Mouse (Mus musculus) cerebellum, adult 18-20 months (tissue): ENCODE measurements at regions not wholly inside any gene's neighbourhood (a gene's known extent, or its start where the extent isn't known, plus 50 kb on each side); places are given as distances from the start of the nearest gene placed in this dataset.

ENCODE experiments used
- DNase-seq, 2 experiments: peaks; one replicate each; pipeline ENCODE4 v3.0.0; 2021

DNA sequence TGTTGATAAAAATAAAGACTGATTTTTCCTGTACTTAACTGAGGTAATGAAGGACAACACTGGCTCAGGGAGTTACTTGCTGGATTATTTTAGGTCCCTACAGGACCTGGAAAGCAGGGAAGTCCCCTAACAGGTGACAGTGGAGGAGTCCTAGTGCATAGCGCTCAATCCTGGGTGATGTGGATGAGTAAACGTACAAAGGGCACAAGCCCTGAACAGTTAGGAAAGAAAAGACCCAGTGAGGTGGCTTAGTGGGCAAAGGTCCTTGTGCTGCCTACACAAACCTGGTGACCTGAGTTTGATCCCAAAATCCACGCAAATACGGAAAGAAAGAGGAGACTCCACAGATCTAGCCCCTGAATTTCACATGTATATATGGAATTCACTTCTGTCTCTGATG lies 99.1 kb downstream of the Hes1 start:
- DNase-seq = no peak

GRCm38 (mm10) chr16:30165667-30166180 lies 101.5 kb downstream of the Hes1 start:
- DNase-seq = no peak

GRCm38 (mm10) chr16:30171381-30172079 lies 95.8 kb downstream of the Cpn2 start:
- peak; percentile 31 to 49 for DNase-seq

DNA sequence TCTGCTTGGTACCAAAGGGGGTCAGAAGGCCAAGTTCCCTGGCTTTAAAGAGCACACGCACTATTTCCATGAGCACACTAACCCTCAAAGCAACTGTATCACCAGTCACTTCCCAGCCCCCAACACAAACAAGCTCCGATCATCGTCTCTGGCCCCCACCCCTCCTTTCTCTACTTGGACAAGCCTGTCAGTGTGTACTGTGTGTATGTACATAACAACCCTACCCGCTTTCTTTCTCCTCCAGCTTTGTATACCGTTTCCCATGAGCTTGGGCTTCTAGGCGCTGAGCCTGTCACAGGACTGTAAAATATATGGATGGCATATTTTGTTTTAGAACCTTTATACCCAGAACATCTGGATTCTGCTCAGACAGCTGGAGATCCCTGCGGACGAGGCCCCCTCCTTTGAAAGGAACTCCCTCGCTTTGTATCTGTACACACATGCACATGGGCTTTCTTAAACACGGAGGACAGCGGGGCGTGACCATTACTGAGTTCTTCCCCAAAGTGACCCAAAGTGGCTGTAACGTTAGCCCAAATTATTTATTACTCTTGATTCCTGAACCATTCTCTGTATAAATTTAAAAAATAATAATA lies 95.1 kb downstream of the Cpn2 start:
- DNase-seq = no peak

GRCm38 (mm10) chr16:30172798-30173202 lies 94.5 kb downstream of the Cpn2 start:
- DNase-seq = no peak

- no peak for DNase-seq
These were observed 93.1 kb downstream of the Cpn2 start for GRCm38 (mm10) chr16:30173953-30174874.

DNA sequence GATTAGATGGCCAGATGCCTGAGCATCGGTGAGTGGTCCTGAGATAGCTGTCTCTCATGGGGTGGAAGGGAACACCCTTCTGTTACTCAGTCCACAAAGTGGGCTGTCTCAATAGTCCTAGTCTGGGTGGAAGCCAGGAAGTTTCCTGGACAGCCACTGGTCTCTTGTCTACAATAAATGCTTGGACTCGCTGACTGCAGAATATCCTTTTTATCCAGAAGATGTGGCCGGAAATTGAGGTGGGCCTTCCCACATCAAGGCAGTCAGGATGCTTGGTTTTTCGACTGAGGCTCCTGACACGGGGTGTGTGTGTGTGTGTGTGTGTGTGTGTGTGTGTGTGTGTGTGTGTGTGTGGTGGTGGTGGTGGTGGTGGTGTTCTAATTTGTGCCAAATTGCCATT lies 91.0 kb downstream of the Cpn2 start:
- no peak for DNase-seq

DNA sequence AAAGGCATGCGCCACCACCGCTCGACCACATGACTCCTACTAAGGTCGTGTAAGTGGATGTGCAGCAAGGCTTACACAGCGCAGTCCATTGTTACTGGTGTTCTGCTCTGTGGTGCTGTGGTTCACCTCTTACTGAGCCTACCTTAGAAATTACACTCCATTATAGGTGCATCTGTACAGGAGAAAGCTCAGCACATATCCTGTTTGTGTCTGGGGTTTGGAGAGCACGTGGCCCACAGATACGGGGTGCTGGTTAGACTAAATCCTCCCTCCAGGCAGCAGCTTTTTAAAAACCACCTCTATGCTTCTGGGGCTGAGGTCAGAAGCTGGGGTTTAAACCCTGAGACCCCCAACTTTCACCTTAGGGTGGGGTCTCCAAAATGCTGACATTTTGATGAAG lies 89.5 kb downstream of the Cpn2 start:
- DNase-seq = no peak

- no peak for DNase-seq
These were observed 88.7 kb downstream of the Cpn2 start for GRCm38 (mm10) chr16:30178596-30178995.

DNA sequence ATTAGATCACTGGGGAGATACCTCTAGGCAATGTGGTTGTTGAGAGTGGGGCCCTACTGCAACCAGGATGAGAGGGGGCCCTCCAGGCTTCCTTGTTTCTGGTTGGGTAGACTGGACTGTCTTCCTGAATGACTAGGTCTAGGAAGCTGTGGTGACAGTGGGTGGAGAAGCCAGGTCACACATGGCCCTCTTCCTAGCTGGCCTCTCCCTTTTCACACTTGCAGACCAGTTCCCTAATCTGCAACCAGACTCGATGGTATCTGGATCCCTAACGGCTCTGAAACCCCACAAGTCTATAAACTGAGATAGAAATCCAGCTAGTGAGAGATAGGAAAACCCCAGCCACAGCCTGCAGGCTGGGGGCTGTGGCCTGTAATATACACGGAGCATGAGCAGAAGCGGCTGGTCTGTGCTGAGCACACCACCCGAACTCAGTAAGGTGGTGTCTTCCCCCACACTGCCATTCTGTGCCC lies 87.8 kb downstream of the Cpn2 start:
- no peak for DNase-seq

GRCm38 (mm10) chr16:30181116-30181515 lies 86.2 kb downstream of the Cpn2 start:
- DNase-seq = no peak

DNA sequence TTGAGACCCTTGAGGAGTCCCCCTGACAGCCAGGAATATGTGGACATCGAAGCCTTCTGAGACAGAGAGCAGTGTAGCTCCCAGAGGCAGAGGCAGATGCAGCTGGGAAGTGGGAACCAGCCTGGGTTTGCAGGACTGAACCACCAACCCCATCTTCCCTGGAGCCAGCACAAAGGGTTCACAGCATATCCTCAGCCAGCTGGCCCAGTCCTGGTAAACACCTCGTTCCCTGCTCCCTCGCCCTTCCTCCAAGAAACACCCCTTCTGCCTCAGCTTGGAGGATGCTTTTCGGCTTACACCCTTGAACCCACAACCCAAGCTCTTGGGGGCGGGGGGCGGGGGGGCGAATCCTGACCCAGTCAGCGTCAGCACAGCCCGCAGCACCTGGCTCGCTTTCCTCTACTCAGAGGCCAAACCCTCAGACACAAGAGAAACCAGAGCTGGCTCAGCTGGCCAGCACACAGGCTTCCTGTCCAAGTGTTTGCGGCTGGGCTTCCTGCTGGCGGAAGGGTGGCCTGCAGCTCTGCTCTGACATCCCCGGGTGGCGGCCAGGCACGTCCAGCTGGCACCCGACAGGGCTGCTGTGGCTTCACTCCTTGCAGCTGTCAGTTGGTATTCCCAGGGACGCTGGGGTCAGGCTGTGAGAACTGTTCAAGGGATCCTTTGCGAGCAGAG lies 82.6 kb downstream of the Cpn2 start:
- peak in 1 of 2 experiments; percentile 24 for DNase-seq

DNA sequence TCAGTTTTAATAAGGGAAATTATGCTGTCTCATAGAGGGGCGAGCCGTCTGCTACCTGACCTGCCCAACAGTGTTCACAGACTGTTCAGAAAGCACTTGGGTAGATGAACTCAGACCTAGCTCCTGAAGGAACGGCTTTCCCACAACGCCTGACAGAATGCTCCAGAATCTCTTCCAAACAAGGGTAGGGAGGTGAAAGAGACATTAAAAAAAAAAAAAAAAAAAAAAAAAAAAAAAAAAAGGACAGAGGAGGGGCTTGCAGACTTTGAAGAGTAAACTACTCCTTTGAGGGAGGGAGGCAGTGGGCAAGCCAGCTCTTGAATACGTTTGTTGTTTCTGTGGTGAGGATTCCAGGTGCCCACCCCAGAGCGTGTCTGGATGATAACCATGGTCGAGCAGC lies 81.6 kb downstream of the Cpn2 start:
- no peak for DNase-seq

DNA sequence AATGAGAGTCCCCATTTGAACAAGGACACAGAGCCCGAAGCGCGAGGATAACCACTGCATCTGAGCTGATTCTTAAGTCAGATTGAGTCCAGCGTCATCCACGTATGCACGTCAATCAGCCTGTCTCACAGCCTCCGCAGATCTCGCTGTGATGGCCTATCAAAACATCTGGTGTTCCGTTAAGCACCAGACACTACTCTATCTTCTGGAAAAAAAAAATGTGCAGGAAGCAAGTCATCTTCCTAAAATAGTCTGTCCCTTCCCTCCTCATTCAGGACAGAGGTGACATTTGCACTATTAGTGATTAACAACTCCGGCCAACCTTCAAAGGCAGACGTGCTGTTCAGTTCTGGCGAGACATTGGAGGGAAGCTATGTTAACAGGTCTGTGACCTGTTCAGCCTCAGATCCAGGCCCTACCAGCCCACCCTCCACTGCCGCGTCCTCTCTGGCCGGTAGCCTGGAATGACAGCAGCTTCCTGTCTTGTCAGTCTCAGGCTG lies 81.0 kb downstream of the Cpn2 start:
- no peak for DNase-seq

DNA sequence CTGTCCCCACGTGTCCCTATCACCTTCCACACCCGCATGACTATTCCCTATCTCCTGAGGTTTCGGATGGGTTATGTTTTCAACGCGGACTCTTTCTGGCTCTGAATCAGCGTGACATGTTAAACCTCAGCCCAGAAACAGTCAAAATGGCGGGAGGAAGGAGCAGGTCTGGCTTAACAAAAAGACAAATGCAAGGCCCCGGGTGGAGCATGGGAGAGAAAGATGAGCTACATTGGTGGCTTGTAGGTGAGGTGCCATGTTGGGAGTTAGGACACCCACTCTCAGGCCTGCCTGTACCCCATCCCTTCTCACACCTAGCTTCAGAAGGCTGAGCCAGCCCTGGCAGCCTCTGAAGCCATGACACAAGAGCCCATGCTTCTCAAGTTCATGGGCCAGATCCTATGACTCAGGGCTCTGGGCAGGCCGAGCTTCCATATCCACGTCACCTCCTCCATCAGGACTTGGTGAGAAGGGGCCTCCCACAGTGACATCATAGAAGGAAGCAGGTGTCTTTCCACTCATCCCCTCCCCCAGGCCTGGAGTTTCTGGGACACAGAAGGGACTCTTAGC lies 80.5 kb downstream of the Cpn2 start:
- no peak for DNase-seq

DNA sequence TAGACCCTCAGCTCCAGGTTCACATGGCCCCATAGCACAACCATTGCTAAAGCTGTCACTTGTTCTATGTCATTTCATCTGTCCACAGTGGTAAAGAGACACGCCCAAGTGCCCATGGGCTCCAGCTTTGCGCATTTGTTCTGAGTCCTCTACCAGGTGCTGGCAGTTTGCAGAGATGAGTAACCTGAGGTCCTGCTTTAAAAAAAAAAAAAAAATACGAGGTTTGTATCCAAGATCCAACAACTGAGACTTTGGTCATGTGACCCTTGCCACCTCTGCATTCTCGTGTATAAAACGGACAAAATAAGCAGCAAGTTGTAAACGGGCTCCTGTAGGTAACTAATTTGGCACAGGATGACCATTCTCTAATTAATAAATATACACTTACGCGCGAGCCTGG lies 79.9 kb downstream of the Cpn2 start:
- DNase-seq = no peak

DNA sequence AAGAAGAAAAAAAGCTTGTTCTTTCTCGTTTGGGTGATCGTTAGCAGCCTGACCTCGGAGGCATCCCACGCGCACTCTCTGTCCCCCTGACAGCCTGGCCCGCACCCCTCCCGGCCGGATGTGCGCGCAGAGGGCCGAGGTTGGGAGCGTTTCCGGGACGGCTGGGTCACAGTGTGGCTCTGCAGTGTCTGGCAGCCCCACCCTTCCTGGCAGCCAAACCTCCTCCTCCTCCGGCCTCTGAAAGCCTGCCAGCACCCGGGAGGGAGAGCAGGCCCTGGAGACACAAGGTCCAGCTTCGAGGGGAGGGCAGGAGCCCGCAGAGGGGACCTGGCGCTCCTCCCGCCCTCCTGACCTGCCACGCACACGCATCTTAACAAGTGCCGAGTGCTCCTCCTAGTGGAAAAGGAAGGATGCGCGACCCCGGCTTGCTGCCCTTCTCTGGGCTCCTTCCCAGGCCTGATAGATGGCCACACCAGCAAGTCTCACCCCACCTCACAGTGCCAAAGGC lies 79.3 kb downstream of the Cpn2 start:
- DNase-seq = peak; percentile 91

DNA sequence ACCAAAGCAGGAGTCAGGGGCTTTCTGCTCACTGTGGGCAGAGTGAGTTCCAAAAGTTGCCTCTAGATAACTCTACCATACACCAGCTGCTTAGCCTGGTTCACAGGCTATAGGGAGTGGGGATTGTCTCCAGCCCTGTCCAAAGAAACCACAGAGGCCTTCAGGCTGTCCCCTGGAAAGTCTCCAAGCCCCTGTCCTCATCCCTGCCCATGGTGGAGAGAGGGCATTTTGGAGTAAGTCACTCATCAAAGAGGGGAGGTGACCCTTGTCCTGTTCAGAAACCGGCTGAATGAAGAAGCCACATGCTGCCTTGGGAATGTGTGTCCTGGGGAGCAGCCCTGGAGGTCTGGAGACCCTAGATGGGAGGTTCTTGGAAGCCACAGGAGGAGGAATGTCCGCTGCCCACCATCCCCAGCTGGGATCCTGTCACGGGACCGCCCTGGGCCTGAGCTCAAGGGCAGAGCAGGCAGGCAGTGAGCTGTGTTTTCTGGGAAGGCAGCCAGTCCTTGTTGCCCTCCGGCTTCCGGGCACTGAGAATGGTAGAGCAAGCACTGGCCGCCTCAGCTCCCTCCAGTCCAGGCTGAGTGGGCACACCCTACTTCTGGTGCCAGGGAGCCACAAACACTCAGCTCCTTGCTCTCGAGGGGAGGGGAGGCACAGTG lies 78.4 kb downstream of the Cpn2 start:
- peak; percentile 71 to 75 for DNase-seq

GRCm38 (mm10) chr16:30190351-30190750 lies 76.9 kb downstream of the Cpn2 start:
- no peak for DNase-seq

- DNase-seq = no peak
These were observed 76.3 kb downstream of the Cpn2 start for GRCm38 (mm10) chr16:30190935-30191514.
